In the genomic region with DNA sequence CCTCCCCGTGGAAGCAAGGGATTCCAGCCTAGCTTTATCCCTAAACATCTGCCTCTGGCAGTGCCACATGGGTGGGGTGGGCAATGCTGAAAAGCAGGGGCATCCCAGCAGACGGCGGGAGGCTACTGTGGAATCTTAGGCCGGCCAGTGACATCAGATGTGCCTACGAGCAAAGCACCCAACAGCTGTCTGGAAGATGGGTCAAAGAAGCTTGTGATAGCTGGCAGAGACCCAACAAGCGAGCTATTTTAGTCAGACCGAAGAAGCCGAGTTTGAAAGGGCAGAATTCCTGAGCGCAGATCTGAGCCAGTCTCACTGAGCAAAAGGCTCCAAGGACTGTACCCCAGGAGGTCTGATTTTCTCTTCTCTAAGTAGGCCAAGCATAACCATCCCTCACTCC, we compare ENCODE assay signal across 7 mouse cellular contexts.
DNase-seq lines count a peak whose midpoint lies in the region.

No protein-coding gene starts in this region.

- peak; percentile 69 for DNase-seq in retina, postnatal 1 day
- DNase-seq in retina, embryonic 14.5 days (ENCODE audit: low spot score) = no peak
- DNase-seq in cerebellum, adult 18-20 months = peak; percentile 57 to 63
- DNase-seq in gastrocnemius, postnatal 4 days (ENCODE audit: low spot score in 2 of 2) = peak; percentile 25 to 58
- peak; percentile 30 to 51 for DNase-seq in left cerebral cortex, postnatal 25 days (ENCODE audit: low spot score in 2 of 2)
- no peak for DNase-seq in spleen, postnatal 14 days (ENCODE audit: low spot score in 2 of 2)
- no peak for DNase-seq in urinary bladder, postnatal 10 days (ENCODE audit: low spot score)

- intact Hi-C loops in left cerebral cortex, postnatal 25 days (cut with DNase I) = loop anchor here (5.0 to 10.0 kb wide), 2 partner anchors 72 to 165 kb away; no protein-coding TSS in a partner anchor

Comparison
In these comparisons a context has a peak if more than half of its experiments do, and no peak if none do; other contexts are left out.
1. DNase-seq: peak in retina, postnatal 1 day (single experiment), cerebellum, adult 18-20 months (2 of 2), gastrocnemius, postnatal 4 days (2 of 2) and left cerebral cortex, postnatal 25 days (2 of 2); none in retina, embryonic 14.5 days (single experiment), spleen, postnatal 14 days (0 of 2) and urinary bladder, postnatal 10 days (single experiment).